Mouse (Mus musculus): ENCODE data around the gene Pitpna. TPM values are rescaled to one million over a fixed set of nuclear protein-coding genes. Genes with fewer than 3 reads are reported as not detected.

Pitpna gene
- polyA plus RNA-seq, 1 experiment from 2014 or later = 136 TPM

DNA sequence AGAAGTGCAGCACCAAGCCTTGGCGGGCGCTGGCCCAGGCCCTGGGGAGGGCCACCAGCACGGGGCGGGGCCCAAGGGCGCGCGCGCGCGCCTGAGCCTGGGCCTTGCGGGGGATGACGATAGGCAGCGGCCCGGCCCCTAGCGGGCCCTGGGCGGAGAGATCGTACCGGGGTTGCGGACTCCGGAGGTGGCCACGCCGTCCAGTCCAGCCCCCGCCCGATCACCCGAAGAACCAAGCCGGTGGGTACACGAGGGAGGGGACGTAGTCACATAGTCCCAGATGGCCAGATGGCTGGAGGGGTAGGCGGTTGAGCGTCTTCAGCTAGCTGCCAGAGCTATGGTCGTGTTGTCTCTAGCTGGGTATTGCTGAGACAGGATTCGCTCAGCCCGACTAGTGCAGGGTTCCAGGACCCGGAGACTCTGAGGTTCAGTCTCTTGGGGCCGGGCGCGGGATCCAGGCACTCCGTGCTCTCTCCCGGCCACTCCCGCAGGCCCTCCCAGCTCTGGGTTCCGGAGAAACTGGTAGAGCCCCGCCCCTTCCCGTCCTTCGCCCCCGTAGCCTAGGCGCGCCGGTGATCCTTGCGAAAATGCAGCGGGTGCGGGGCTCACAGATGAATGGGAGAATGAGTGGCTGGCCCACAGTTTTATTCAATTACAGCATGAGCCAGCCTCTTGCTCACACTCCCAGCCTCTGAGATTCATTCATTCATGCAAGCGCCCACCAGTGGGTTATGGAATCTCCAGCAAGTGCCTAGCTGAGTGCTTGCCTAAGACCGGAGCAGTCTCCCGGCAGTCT, 63.7 kb downstream of the Pitpna start:
- H3K4me1 ChIP-seq (replicated peaks; ENCODE audit: control insufficient read depth, insufficient read depth, low read length) = peaks cover 22% of the 10 kb centered on the region; the same call in 1 of the 2 replicates
- H3K36me3 ChIP-seq (replicated peaks; ENCODE audit: control insufficient read depth, insufficient read depth) = no peaks in the 10 kb centered on the region
- under 1% methylated on average over 54 of the region's 54 CpGs for WGBS
- no peaks in the 10 kb centered on the region for H3K9me3 ChIP-seq (ENCODE audit: control insufficient read depth, low read length)
- H3K4me3 ChIP-seq (replicated peaks; ENCODE audit: low read length) = peak overlapping the region; percentile 49
- peak; percentile 46 for ATAC-seq (ENCODE audit: low FRiP score)
- peak overlapping the region; percentile 73 for H3K9ac ChIP-seq
- DNase-seq (ENCODE audit: low spot score) = peak; percentile 55
- H3K27me3 ChIP-seq (ENCODE audit: control insufficient read depth, insufficient read depth, low read length) = peaks cover 34% of the 10 kb centered on the region
- H3K27ac ChIP-seq = no peak overlapping the region
- H3K4me2 ChIP-seq (replicated peaks) = peak overlapping the region; percentile 79

DNA sequence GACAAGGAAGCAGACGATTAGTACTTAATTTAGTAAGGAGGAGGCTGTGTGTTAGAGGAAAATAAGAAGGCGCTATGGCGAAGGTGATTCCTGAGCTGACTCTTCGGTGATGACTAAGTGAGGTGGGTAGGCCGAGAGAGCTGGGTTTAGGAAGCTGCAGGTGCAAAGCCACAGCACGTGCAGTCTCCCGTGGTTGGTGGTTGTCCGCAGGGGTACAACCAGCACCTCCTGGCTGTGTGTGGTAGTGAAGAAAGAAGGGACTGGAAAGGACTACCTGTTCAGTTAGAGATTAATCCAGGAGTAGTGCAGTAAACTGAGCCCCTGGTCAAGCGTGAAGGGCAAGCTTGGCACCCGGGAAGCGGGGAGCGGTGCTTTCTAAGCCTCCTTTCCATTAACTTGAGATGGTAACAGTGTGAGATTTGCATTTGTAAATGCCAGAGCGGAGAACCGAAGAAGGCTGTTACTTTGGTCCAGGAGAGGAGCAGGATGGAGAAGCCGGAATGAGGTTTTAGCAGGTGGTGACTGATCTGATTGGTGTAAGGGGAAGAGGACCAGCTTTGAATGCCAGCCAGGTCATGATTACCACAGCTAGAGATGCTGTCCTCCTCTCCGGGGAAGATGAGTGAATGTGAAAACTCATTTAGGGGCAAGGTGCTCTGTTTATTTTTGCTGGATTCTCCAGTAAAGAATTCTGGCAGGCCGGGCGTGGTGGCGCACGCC, 64.5 kb downstream of the Pitpna start:
- Histone ChIP-seq H3K27me3 (ENCODE audit: control insufficient read depth, insufficient read depth, low read length) (peaks cover 37% of the 10 kb centered on the region), H3K4me2 (replicated peaks) (peak overlapping the region; percentile 79), H3K9me3 (ENCODE audit: control insufficient read depth, low read length) (no peaks in the 10 kb centered on the region), H3K4me1 (replicated peaks; ENCODE audit: control insufficient read depth, insufficient read depth, low read length) (peaks cover 19% of the 10 kb centered on the region; the same call in 1 of the 2 replicates), H3K27ac (no peak overlapping the region), H3K4me3 (replicated peaks; ENCODE audit: low read length) (peak overlapping the region; percentile 49), H3K36me3 (replicated peaks; ENCODE audit: control insufficient read depth, insufficient read depth) (no peaks in the 10 kb centered on the region), H3K9ac (peak overlapping the region; percentile 73; the same call in 1 of the 2 replicates)
- no peak for ATAC-seq (ENCODE audit: low FRiP score)
- no peak for DNase-seq (ENCODE audit: low spot score)
- 17% methylated on average over 20 of the region's 20 CpGs for WGBS

GRCm38 (mm10) chr11:75652942-75653684, 65.2 kb downstream of the Pitpna start:
- peaks cover 37% of the 10 kb centered on the region for H3K27me3 ChIP-seq (ENCODE audit: control insufficient read depth, insufficient read depth, low read length)
- no peak for ATAC-seq (ENCODE audit: low FRiP score)
- no peaks in the 10 kb centered on the region for H3K9me3 ChIP-seq (ENCODE audit: control insufficient read depth, low read length)
- no peak overlapping the region; the same call in 1 of the 2 replicates for H3K9ac ChIP-seq
- DNase-seq (ENCODE audit: low spot score) = no peak
- no peak overlapping the region for H3K27ac ChIP-seq
- H3K4me2 ChIP-seq (replicated peaks) = peak overlapping the region; percentile 73
- H3K4me3 ChIP-seq (replicated peaks; ENCODE audit: low read length) = peak overlapping the region; percentile 43; the same call in 1 of the 2 replicates
- WGBS = 28% methylated on average over 14 of the region's 14 CpGs
- H3K36me3 ChIP-seq (replicated peaks; ENCODE audit: control insufficient read depth, insufficient read depth) = no peaks in the 10 kb centered on the region
- peaks cover 19% of the 10 kb centered on the region; the same call in 1 of the 2 replicates for H3K4me1 ChIP-seq (replicated peaks; ENCODE audit: control insufficient read depth, insufficient read depth, low read length)

GRCm38 (mm10) chr11:75653781-75654470, 66.0 kb downstream of the Pitpna start:
- 1% methylated on average over 39 of the region's 45 CpGs for WGBS
- Histone ChIP-seq H3K36me3 (replicated peaks; ENCODE audit: control insufficient read depth, insufficient read depth) (no peaks in the 10 kb centered on the region), H3K9ac (peak overlapping the region; percentile 52), H3K27me3 (ENCODE audit: control insufficient read depth, insufficient read depth, low read length) (peaks cover 37% of the 10 kb centered on the region), H3K9me3 (ENCODE audit: control insufficient read depth, low read length) (no peaks in the 10 kb centered on the region), H3K27ac (no peak overlapping the region), H3K4me2 (replicated peaks) (peak overlapping the region; percentile 73), H3K4me3 (replicated peaks; ENCODE audit: low read length) (peak overlapping the region; percentile 43), H3K4me1 (replicated peaks; ENCODE audit: control insufficient read depth, insufficient read depth, low read length) (peaks cover 19% of the 10 kb centered on the region; the same call in 1 of the 2 replicates)
- DNase-seq (ENCODE audit: low spot score) (peak; percentile 60), ATAC-seq (ENCODE audit: low FRiP score) (peak; percentile 32)

DNA sequence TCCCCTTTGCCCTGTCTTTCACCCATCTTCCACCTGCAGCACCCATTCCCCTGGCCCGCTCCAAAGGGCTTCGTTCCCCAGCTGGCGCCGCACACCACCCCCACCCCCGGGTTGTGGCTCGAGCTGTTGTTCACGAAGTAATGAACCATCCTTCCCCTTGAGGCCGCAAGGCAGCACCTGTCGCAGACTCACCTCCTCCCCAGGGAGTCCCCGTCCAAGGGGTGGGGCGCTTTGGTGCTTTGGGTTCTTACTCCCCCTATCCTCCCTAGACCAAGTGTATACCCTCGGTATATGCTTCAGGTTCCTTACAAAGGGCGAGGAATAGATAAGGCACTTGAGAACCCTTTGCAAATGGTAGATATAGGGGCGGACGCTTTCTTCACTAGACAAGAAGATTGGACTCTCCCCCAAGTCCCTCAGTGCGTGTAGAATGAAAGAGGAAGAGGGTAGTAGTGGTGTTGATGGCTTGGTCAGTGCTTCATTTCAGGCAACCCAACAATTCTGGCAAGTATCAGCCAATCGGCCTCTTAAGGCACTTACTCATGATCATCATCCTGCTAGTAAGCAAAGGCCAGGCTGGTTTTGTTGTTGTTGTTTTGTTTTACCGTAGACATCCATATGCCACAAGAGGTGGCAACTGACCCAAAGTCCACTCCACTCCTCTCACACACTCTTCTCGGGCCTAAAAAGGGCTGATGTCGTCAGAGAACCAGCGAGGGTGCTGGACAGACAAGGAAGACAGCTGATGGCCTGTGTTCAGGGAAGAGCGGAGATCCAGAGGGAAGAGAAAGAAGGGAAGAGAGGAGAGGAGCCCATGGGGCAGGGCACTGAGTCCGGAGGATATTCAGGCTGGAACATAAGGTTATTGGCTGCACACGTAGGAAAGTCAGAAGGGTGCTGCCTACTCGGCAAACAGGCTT, 66.8 kb downstream of the Pitpna start:
- Histone ChIP-seq H3K36me3 (replicated peaks; ENCODE audit: control insufficient read depth, insufficient read depth) (no peaks in the 10 kb centered on the region), H3K4me3 (replicated peaks; ENCODE audit: low read length) (peak overlapping the region; percentile 43), H3K9ac (peak overlapping the region; percentile 52; the same call in 1 of the 2 replicates), H3K9me3 (ENCODE audit: control insufficient read depth, low read length) (no peaks in the 10 kb centered on the region), H3K27me3 (ENCODE audit: control insufficient read depth, insufficient read depth, low read length) (peaks cover 37% of the 10 kb centered on the region), H3K4me2 (replicated peaks) (peak overlapping the region; percentile 73), H3K4me1 (replicated peaks; ENCODE audit: control insufficient read depth, insufficient read depth, low read length) (peaks cover 19% of the 10 kb centered on the region; the same call in 1 of the 2 replicates), H3K27ac (no peak overlapping the region)
- DNase-seq (ENCODE audit: low spot score) (no peak), ATAC-seq (ENCODE audit: low FRiP score) (no peak)
- WGBS = 41% methylated on average over 25 of the region's 25 CpGs

GRCm38 (mm10) chr11:75655621-75656545, 68.0 kb downstream of the Pitpna start:
- peak overlapping the region; percentile 39 for H3K4me3 ChIP-seq (replicated peaks; ENCODE audit: low read length)
- peak overlapping the region; percentile 68 for H3K4me2 ChIP-seq (replicated peaks)
- peaks cover 37% of the 10 kb centered on the region for H3K27me3 ChIP-seq (ENCODE audit: control insufficient read depth, insufficient read depth, low read length)
- no peaks in the 10 kb centered on the region for H3K9me3 ChIP-seq (ENCODE audit: control insufficient read depth, low read length)
- H3K36me3 ChIP-seq (replicated peaks; ENCODE audit: control insufficient read depth, insufficient read depth) = peaks cover 2% of the 10 kb centered on the region; the same call in 1 of the 2 replicates
- peak; percentile 34; the same call in 1 of the 2 replicates for ATAC-seq (ENCODE audit: low FRiP score)
- peak overlapping the region; percentile 69 for H3K9ac ChIP-seq
- 2% methylated on average over 78 of the region's 78 CpGs for WGBS
- peaks cover 19% of the 10 kb centered on the region; the same call in 1 of the 2 replicates for H3K4me1 ChIP-seq (replicated peaks; ENCODE audit: control insufficient read depth, insufficient read depth, low read length)
- peak; percentile 30 for DNase-seq (ENCODE audit: low spot score)
- no peak overlapping the region for H3K27ac ChIP-seq
